Mouse (Mus musculus) frontal cortex, postnatal 25 days (tissue): ENCODE measurements around the gene Wwc1.

ENCODE experiments used
- DNase-seq, 2 experiments: peaks; one replicate each; pipeline ENCODE4 v3.0.0; 2022; ENCODE audit warnings: low spot score in 2 of 2

Wwc1 gene

GRCm38 (mm10) chr11:35973135-35973534 is 7.2 kb downstream of the Wwc1 start:
- no peak for DNase-seq

DNA sequence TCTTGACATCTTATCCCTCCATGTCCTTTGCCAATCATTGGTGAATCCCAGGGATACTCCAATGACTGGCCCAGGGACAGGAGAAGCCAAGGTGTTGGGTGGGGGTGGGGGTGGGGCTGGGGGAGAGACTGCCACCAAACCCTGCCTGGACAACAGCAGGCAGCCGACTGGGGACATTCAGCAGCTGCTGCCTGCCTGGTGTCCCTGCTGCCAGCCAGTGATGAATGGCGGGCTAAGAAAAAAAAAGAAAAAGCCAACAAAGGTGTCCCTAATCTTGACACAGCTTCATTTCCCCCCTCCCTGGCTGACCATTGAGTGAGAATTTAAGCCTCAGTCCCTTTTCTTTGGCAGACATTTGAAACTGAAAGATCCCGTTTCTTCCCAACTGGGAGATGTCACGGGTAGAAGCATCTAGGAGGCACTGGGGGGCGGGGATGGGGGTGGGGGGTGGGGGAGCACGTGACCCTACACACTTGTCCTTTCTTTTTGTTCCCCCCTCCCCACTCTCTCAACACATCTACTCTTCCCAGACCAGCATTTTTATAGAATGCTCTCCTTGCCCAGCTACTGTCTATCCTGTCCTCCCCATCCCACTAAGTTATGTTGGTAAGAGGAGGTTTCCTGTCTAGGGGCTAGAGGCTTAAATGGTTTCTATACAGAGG is 7.9 kb downstream of the Wwc1 start:
- no peak for DNase-seq

GRCm38 (mm10) chr11:35970806-35971705 is 9.3 kb downstream of the Wwc1 start:
- no peak for DNase-seq

DNA sequence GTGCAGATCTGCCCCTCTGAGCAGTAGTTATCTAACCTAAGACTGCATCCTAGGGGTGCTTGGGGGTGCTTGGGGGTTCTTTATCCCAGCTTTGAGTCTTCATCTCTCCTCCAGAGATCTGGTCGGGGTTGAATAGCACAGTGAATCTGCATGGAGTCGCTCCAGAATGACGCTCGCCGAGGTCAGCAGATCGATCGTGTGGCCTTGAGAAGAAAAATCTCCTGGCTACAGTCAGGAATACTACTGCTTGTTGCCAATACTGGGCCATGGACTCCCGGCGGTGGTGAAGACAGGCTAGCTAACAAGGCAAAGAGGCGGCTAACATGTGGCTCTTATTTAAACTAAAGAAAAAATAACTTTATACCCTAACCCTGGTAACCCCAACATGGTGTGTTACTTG is 12.0 kb downstream of the Wwc1 start:
- DNase-seq: no peak

- no peak for DNase-seq
Observed at GRCm38 (mm10) chr11:35963981-35964549, 16.3 kb downstream of the Wwc1 start.

- no peak for DNase-seq
Observed at GRCm38 (mm10) chr11:35963554-35963953, 16.8 kb downstream of the Wwc1 start.

- DNase-seq: no peak
Observed at GRCm38 (mm10) chr11:35962431-35962830, 17.9 kb downstream of the Wwc1 start.

GRCm38 (mm10) chr11:35959270-35959669 is 21.1 kb downstream of the Wwc1 start:
- no peak for DNase-seq

DNA sequence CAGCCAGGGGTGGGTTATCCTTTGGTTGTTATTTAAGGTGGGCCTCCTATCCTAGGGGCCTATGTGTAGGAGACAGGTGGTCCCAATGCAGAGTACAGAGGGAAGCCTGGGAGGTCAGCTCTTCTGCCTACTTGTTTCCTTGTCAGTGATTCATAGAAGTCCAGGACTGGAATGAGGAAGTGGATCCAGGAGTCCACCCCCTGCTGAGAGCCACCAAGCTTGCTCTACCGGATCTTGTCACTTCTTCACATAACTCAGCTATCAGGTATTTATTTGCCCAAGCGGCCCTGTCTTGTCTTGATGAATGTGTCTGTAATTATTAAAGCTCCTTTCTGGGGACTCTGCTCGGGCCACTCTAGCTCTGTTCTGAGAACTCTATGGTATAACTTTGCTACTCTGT is 24.8 kb downstream of the Wwc1 start:
- DNase-seq: no peak

GRCm38 (mm10) chr11:35953179-35953578 is 27.1 kb downstream of the Wwc1 start:
- no peak for DNase-seq

- no peak for DNase-seq
Observed at GRCm38 (mm10) chr11:35951727-35952065, 28.6 kb downstream of the Wwc1 start.

DNA sequence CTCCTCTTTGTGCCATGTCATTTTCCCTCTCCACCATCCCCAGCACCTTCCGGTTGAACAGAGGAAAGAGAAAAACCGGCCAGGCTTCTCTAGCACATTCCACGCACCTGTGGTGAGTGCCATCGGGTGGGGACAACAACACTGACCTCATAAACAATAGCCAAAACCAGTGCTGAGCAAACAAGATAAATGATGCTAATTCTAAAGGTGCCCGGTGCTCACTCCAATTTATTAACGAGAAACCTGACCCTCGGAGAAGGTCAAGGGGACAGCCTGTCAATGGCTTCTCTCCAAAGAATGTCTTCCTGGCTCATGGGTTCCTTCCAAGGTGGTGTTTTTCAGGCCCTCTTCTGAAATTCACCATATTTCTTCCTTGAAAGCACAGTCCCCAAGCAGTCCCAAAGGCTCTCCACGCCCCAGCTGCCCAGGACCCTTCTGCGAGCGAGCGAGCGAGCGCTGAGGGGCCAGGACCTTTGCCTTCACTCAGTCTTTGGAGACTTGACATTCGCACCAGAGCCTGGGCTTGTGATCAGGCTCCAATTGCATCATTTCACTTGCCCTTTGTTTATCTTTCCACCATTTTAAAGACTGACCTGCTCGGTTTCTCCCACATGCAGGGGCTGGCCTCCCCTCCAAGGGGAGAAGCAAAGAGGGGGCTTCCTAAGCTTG is 29.1 kb downstream of the Wwc1 start:
- no peak for DNase-seq

- no peak for DNase-seq
Observed at GRCm38 (mm10) chr11:35950466-35950865, 29.9 kb downstream of the Wwc1 start.

GRCm38 (mm10) chr11:35950011-35950410 is 30.3 kb downstream of the Wwc1 start:
- DNase-seq: no peak

- no peak for DNase-seq
Observed at GRCm38 (mm10) chr11:35948457-35948881, 31.9 kb downstream of the Wwc1 start.

- DNase-seq: no peak
Observed at GRCm38 (mm10) chr11:35947944-35948343, 32.4 kb downstream of the Wwc1 start.

DNA sequence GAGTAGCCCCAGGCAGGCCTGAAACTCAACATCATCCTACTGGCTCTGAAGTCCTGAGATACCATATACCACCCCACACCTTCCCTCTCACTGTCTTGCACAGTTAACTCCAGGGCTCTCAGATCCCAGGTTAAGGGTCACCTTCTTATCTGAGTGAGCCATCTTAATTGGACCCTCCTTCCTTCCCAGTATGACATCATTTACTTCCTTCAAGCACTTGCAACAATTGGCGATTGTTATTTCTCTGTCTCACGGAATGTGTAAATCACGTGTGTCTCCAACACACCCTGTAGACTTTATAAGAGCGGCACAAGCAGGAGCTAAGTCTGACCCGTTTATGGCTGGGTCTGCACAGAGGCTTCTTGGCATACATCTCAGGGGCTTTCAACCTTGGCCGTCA is 35.1 kb downstream of the Wwc1 start:
- DNase-seq: no peak

- no peak for DNase-seq
Observed at GRCm38 (mm10) chr11:35941641-35942040, 38.7 kb downstream of the Wwc1 start.

DNA sequence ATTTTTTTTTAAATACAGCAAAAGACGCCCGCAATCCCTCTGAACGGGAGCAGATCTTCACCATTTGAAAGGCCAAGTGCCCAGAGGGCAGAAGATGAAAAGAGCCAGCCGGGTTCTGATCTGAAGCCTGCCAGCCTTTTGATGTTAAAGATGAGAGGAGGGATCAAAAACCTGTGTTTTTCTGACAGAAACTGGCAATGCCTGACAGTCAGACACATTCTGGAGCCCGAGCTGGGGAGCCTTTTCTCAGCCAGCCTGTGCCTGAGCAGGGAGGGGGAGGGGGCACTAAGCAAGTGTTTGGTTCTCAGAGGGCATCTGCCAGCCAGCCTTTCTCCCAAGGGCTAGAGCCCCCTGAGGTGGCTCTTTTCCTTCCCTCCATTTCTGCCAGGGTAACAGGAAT is 39.3 kb downstream of the Wwc1 start:
- DNase-seq: no peak

DNA sequence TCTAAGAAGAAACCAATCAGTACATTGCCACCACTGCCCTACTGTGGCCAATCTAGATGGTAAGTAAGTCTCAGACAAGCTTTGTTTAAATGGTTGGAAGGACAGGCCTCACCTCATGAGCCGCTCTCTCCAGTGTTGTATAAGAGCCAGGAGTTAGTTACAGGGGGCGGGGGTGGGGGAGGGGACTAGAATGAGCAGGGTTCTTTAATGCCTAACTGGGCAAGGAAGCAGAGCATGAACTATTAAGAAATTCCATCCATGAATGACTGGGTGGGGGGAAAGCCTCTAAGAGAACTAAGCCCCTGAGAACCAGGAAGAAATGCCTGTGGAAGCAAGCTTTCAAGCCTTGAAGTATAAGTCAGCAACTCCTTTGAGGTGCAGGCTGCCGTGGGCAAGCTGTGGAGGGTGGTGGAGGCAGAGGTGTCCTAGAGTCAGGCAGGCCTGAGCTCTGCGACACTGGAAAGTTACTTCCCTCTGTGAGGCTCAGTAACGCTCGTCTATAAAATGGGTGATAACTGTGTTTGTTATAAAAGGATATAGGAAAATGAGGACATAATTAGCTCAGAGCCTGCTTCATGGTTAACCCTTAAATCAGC is 41.4 kb downstream of the Wwc1 start:
- no peak for DNase-seq

DNA sequence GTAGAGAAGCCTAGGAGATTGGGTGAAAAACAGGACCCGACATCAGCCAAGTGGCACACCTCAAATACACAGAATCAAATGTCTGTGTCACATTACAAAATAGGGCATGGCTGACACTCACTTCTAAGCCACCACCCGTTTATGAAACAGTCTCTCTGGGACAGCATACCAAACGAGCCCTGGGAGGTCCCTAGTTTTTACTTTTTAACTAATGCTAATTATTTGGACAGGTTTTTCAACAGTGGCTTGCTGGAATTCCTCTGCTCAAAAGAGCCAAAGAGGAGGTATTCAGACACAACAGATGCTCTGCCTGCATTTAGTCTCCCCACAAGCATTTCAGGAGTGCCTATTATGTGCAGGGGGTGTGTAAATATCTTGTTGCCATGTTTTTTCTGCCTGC is 44.7 kb downstream of the Wwc1 start:
- no peak for DNase-seq

DNA sequence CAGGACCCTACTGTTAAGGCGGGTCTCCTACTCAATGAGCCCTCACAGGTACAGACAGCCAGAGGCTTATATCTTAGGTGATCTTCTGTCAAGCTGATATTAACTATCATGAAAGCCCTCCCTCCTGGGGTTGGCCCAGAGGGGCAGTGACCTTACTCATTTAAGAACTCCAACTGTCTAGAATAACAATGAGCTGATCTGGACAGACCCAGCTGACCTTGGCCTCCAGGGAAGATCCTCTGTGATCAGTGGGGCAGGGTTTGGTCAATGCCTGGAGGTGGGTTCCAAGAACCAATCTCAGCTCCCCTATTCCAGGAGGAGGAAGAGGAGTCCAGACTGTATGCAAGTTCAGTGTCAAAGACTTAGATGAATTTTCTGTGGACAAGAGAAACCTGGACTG is 45.2 kb downstream of the Wwc1 start:
- no peak for DNase-seq
